Mouse (Mus musculus) liver, embryonic 14.5 days (tissue): ENCODE results near the gene Kcna2. TPM values are rescaled to one million over a fixed set of nuclear protein-coding genes. Genes with fewer than 3 reads are reported as not detected.
A peak's percentile ranks its signal among the peaks of the same experiment; 100 is the strongest.

Source experiments
- ATAC-seq: fragments of 200-750 bp; cut with Nextera tagmentation; 2 replicates; pipeline ENCODE4 v1.8.0; 2017; ENCODE audit warnings: moderate number of reproducible peaks, mild to moderate bottlenecking, moderate library complexity; ENCODE audit not compliant: insufficient read depth
- DNase-seq, 3 experiments: peaks; one replicate each; pipeline ENCODE4 v3.0.0-alpha.2; 2012 to 2013; ENCODE audit warnings: low read depth in 3 of 3, low spot score in 3 of 3
- H3K27ac ChIP-seq: fragments of 300-500 bp; sonication (generic); 2 replicates; pipeline ENCODE4 v1.5.1; 2014; ENCODE audit warnings: moderate library complexity, mild to moderate bottlenecking, control low read depth, inconsistent platforms
- H3K27me3 ChIP-seq: fragments of 300-500 bp; sonication (generic); 2 replicates; pipeline ENCODE4 v1.6.1; 2014; ENCODE audit warnings: mild to moderate bottlenecking, low read length, moderate library complexity; ENCODE audit not compliant: control insufficient read depth, insufficient read depth
- H3K36me3 ChIP-seq: fragments of 300-500 bp; sonication (generic); replicated peaks from 2 replicates; pipeline ENCODE4 v1.6.1; 2014; ENCODE audit warnings: low read depth; ENCODE audit not compliant: control insufficient read depth, insufficient read depth
- H3K4me1 ChIP-seq, 2 experiments: fragments of 200-500 bp in 1 of 2; fragments of 300-500 bp in 1 of 2; sonication (generic) in 1 of 2; replicated peaks; 2 replicates each; pipeline ENCODE4 v1.6.1; 2012 to 2014; ENCODE audit warnings: antibody characterized with exemption in 1 of 2, inconsistent platforms in 1 of 2, low read length in 1 of 2; ENCODE audit not compliant: control insufficient read depth in 2 of 2, insufficient read depth in 2 of 2
- H3K4me2 ChIP-seq: fragments of 300-500 bp; sonication (generic); 2 replicates; pipeline ENCODE4 v1.6.1; 2014; ENCODE audit warnings: low read depth, mild to moderate bottlenecking, control low read depth, moderate library complexity
- H3K4me3 ChIP-seq, 2 experiments: fragments of 200-500 bp in 1 of 2; fragments of 300-500 bp in 1 of 2; sonication (generic) in 1 of 2; 2 replicates each; pipeline ENCODE4 v1.5.1; 2012 to 2014; ENCODE audit warnings: low read depth in 2 of 2, low read length in 2 of 2, mild to moderate bottlenecking in 2 of 2, control low read depth in 1 of 2, inconsistent platforms in 1 of 2, moderate library complexity in 1 of 2; ENCODE audit not compliant: insufficient read depth in 1 of 2
- H3K9ac ChIP-seq: fragments of 300-500 bp; sonication (generic); replicated peaks from 2 replicates; pipeline ENCODE4 v1.6.1; 2014; ENCODE audit warnings: mild to moderate bottlenecking, control low read depth, moderate library complexity
- H3K9me3 ChIP-seq: fragments of 300-500 bp; sonication (generic); 2 replicates; pipeline ENCODE4 v1.6.1; 2016; ENCODE audit warnings: low read length, mixed read lengths; ENCODE audit not compliant: control insufficient read depth
- CTCF ChIP-seq: IDR thresholded peaks from 2 replicates; pipeline ENCODE4 v1.5.1; 2016; ENCODE audit warnings: antibody characterized with exemption, low read depth, control low read depth
- EP300 ChIP-seq: IDR thresholded peaks from 2 replicates; pipeline ENCODE4 v1.6.1; 2016; ENCODE audit warnings: antibody characterized with exemption, low read depth
- WGBS: fragments of 180-500 bp; shearing (Covaris S2); extraction: QIAGEN DNeasy Blood & Tissue Kit; methylation state at CpG from one replicate; pipeline ENCODE4 v1.1.7; 2014; ENCODE audit not compliant: insufficient replicate concordance; 5-methylcytosine and 5-hydroxymethylcytosine counted together
- polyA plus RNA-seq, 2 experiments: library from polyadenylated mRNA; depleted of rRNA in 1 of 2; stranded (reverse) in 1 of 2; unstranded in 1 of 2; fragments of >200 nt; fragmentation: Nextera tagmentation in 1 of 2; extraction: Ambion mirVana in 1 of 2; gene quantifications; 2 replicates each; pipeline versions ENCODE4 v1.2.1 to v1.2.3; 2012 to 2014

Kcna2 gene
- polyA plus RNA-seq, 2 experiments, result 0.06 to 0.15 TPM

GRCm38 (mm10) chr3:107080803-107081202 lies 20.1 kb upstream of the Kcna2 start:
- no peaks in the 10 kb centered on the region for H3K36me3 ChIP-seq
- TF ChIP-seq CTCF (no peak), EP300 (no peak)
- no peak overlapping the region for H3K4me3 ChIP-seq
- whole genome bisulfite sequencing, result 41% methylated on average over 3 of the region's 3 CpGs
- DNase-seq, result no peak
- no peak overlapping the region for H3K9ac ChIP-seq
- H3K27me3 ChIP-seq, result no peaks in the 10 kb centered on the region
- ATAC-seq, result no peak
- no peaks in the 10 kb centered on the region for H3K9me3 ChIP-seq
- no peak overlapping the region for H3K4me2 ChIP-seq
- no peak overlapping the region for H3K27ac ChIP-seq
- no peaks in the 10 kb centered on the region for H3K4me1 ChIP-seq

DNA sequence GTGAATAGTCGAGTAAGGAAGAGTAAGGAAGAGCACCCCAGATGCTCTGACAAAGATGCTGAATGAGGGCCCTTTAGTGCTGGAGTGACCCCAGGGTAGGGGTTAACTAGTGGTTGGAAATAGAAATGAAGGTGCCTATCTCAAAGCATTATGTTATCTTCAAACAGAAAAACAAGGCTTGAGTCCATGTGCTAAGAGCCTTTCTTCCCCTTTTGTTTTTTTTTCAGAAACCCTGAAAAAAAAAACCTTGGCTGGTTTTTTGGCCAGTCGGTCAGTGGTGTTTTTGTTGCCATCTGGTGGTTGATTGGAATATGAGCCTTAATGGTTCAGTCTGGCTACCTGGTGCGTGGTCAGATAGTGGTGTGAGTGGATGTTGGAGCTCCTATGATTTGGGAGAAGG lies 19.7 kb upstream of the Kcna2 start:
- no peak overlapping the region for H3K4me3 ChIP-seq
- no peak overlapping the region for H3K9ac ChIP-seq
- H3K9me3 ChIP-seq, result no peaks in the 10 kb centered on the region
- DNase-seq (no peak), ATAC-seq (no peak)
- H3K4me1 ChIP-seq, result no peaks in the 10 kb centered on the region
- H3K27me3 ChIP-seq, result no peaks in the 10 kb centered on the region
- WGBS, result 17% methylated on average over 3 of the region's 3 CpGs
- no peak for TF ChIP-seq EP300
- TF ChIP-seq CTCF, result peak; percentile 17; the same call in 1 of the 2 replicates
- no peak overlapping the region for H3K4me2 ChIP-seq
- no peak overlapping the region for H3K27ac ChIP-seq
- no peaks in the 10 kb centered on the region for H3K36me3 ChIP-seq

DNA sequence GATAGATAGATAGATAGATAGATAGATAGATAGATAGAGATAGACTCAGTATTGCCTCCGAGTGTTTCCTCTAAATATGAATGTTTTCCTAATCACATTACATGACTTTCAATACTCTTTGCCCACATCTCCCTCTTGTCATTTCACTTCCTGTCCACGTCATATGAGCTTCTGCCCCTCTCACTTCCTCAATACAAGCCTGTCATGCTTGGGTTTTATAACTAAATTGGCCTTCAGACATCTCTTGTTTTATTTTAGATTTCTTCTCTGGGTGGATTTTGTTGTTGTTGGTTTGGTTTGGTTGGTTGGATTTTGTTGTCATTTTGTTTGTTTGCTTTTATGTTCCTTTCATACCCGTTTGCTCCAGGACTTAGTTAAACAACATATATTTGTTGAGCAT lies 16.4 kb upstream of the Kcna2 start:
- Histone ChIP-seq H3K4me1 (no peaks in the 10 kb centered on the region), H3K27ac (no peak overlapping the region), H3K9me3 (no peaks in the 10 kb centered on the region), H3K4me3 (no peak overlapping the region), H3K27me3 (no peaks in the 10 kb centered on the region), H3K9ac (no peak overlapping the region), H3K4me2 (no peak overlapping the region), H3K36me3 (no peaks in the 10 kb centered on the region)
- ATAC-seq, result no peak
- WGBS, result 45% methylated on average over 3 of the region's 3 CpGs
- DNase-seq, result no peak
- TF ChIP-seq CTCF (no peak), EP300 (no peak)

DNA sequence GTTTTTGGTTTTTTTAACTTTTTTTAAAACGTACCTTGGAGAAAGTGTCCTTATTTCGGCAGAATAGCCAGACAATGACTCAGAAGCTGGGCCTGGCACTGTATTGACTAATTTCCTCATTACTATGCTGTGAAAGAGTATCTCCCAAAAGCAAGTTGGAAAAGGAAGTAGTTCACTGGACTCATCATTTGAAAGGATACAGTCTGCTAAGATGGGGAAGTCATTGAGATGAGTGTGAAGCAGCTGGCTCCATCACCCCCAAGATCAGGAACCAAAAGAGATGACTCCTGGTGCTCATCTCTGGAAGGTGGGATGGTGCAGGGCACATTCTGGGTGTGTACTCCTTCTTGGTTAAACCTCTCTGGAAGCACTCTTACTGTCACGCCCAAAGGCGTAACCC lies 13.5 kb upstream of the Kcna2 start:
- no peaks in the 10 kb centered on the region for H3K4me1 ChIP-seq
- 69% methylated on average over 4 of the region's 4 CpGs for WGBS
- no peak overlapping the region for H3K4me2 ChIP-seq

DNA sequence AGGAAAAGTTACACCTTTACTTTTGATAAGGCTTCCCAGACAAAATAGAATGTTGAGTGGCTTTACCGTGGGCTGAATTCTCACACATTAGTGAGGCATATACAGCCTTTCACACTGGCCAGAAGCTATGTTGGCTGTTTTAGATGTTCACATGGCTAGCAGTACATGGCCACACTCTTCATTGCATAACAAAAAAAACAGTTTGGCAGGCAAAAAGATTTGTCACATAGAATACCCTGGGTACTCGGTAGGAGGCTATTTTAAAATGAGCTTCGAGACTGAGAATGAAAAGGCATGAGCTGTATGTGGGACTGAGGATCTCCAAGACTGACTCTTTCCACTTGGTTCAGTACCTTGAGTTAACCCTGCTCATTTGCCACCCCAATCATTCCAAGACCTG lies 12.1 kb upstream of the Kcna2 start:
- H3K4me2 ChIP-seq, result no peak overlapping the region
- no peak overlapping the region for H3K4me3 ChIP-seq
- ATAC-seq (no peak), DNase-seq (no peak)
- no peak for TF ChIP-seq EP300
- no peak for TF ChIP-seq CTCF
- no peak overlapping the region for H3K9ac ChIP-seq
- no peaks in the 10 kb centered on the region for H3K36me3 ChIP-seq
- H3K4me1 ChIP-seq, result no peaks in the 10 kb centered on the region
- H3K9me3 ChIP-seq, result no peaks in the 10 kb centered on the region
- WGBS, result 67% methylated on average over 3 of the region's 3 CpGs
- H3K27me3 ChIP-seq, result no peaks in the 10 kb centered on the region
- H3K27ac ChIP-seq, result no peak overlapping the region

More for the DNA sequence above, 13.5 kb upstream of the Kcna2 start:
- no peak for DNase-seq
- H3K27me3 ChIP-seq, result no peaks in the 10 kb centered on the region
- H3K9me3 ChIP-seq, result no peaks in the 10 kb centered on the region
- no peak for TF ChIP-seq EP300
- TF ChIP-seq CTCF, result no peak
- no peak overlapping the region for H3K9ac ChIP-seq
- no peak overlapping the region for H3K27ac ChIP-seq
- no peaks in the 10 kb centered on the region for H3K36me3 ChIP-seq
- no peak overlapping the region for H3K4me3 ChIP-seq
- ATAC-seq, result no peak
